In genomic region chr17:25961566-25961965, GRCm38 (mm10) we compare ENCODE assay signal across 20 mouse cellular contexts. TPM values are rescaled to one million over a fixed set of nuclear protein-coding genes. Genes with fewer than 3 reads are reported as not detected.
DNase-seq lines count a peak whose midpoint lies in the region; ATAC-seq and TF ChIP-seq lines count a peak whose summit lies in the region.
"Had no signal": no experiment of that assay in that cellular context is flagged by ENCODE, and none has a peak within 500 bp of the region (broad histone marks: within the 10 kb centered on the region; RNA-seq: fewer than 3 reads in every experiment).

No protein-coding gene starts in this region.

- ATAC-seq in intestine, embryonic 15.5 days: peak; percentile 48; the same call in 1 of the 2 replicates
- no peak for ATAC-seq in intestine, postnatal 0 days
- peak; percentile 86 for ATAC-seq in megakaryocyte-erythroid progenitor cell, adult 5-6 weeks (replicated peaks; ENCODE audit: low FRiP score, low TSS enrichment, poor library complexity, severe bottlenecking)
- ATAC-seq: forebrain, postnatal 0 days; hindbrain, embryonic 16.5 days had no signal

- H3K9ac ChIP-seq in intestine, embryonic 15.5 days: no peak overlapping the region
- H3K9ac ChIP-seq in intestine, postnatal 0 days (ENCODE audit: low read depth, low read length): no peak overlapping the region
- H3K9ac ChIP-seq: embryonic facial prominence, embryonic 15.5 days; forebrain, postnatal 0 days had no signal

- H3K4me2 ChIP-seq in intestine, embryonic 15.5 days (replicated peaks): no peak overlapping the region
- H3K4me2 ChIP-seq in intestine, postnatal 0 days (replicated peaks; ENCODE audit: low read depth): no peak overlapping the region
- H3K4me2 ChIP-seq: embryonic facial prominence, embryonic 15.5 days had no signal

- H3K4me3 ChIP-seq in intestine, embryonic 15.5 days (replicated peaks): no peak overlapping the region
- H3K4me3 ChIP-seq in intestine, postnatal 0 days (ENCODE audit: low read depth, low read length): no peak overlapping the region
- H3K4me3 ChIP-seq in bone marrow, adult 2 months (replicated peaks; ENCODE audit: control insufficient read depth, low read depth, low read length): peak overlapping the region; percentile 69
- H3K4me3 ChIP-seq: embryonic facial prominence, embryonic 15.5 days had no signal

- 92% methylated on average over 5 of the region's 5 CpGs for WGBS in intestine, embryonic 15.5 days
- 95% methylated on average over 5 of the region's 5 CpGs for WGBS in intestine, postnatal 0 days
- WGBS in bone marrow, adult 2 months: 72% methylated on average over 5 of the region's 5 CpGs

- peak; percentile 85 for TF ChIP-seq POLR2A in bone marrow, adult 2 months (IDR thresholded peaks at IDR 0.05; ENCODE audit: borderline replicate concordance, control insufficient read depth, low read depth, low read length)

- H3K4me1 ChIP-seq in intestine, embryonic 15.5 days (replicated peaks): no peaks in the 10 kb centered on the region
- no peaks in the 10 kb centered on the region for H3K4me1 ChIP-seq in intestine, postnatal 0 days (replicated peaks; ENCODE audit: control insufficient read depth, insufficient read depth, low read length)
- H3K4me1 ChIP-seq in bone marrow, adult 2 months (ENCODE audit: control insufficient read depth, insufficient read depth, low read length): no peaks in the 10 kb centered on the region; the same call in 1 of the 2 replicates
- H3K4me1 ChIP-seq: embryonic facial prominence, embryonic 15.5 days had no signal

- no peak for TF ChIP-seq CTCF in intestine, postnatal 0 days (IDR thresholded peaks at IDR 0.05; ENCODE audit: low read depth)
- TF ChIP-seq CTCF in bone marrow, adult 2 months (IDR thresholded peaks at IDR 0.05; ENCODE audit: control insufficient read depth, insufficient read depth, low read length): no peak

- H3K9me3 ChIP-seq in intestine, embryonic 15.5 days: no peaks in the 10 kb centered on the region
- H3K9me3 ChIP-seq in intestine, postnatal 0 days (ENCODE audit: control insufficient read depth): no peaks in the 10 kb centered on the region
- H3K9me3 ChIP-seq: embryonic facial prominence, embryonic 15.5 days had no signal

- DNase-seq in liver: peak; percentile 90
- no peak for DNase-seq in right cerebral cortex, postnatal 25 days
- no peak for DNase-seq in adrenal gland, adult 18-20 months (ENCODE audit: low spot score in 2 of 2)
- no peak for DNase-seq in ovary, postnatal 36 days (ENCODE audit: low spot score)
- DNase-seq: adrenal gland, postnatal 36 days; cerebellum, adult 11-12 months; forebrain, postnatal 0 days; gastrocnemius, postnatal 14 days; lung, postnatal 36 days; thymus, adult 18-20 months had no signal

- H3K36me3 ChIP-seq in intestine, embryonic 15.5 days: peaks cover 19% of the 10 kb centered on the region
- peaks cover 66% of the 10 kb centered on the region; the same call in 1 of the 2 replicates for H3K36me3 ChIP-seq in intestine, postnatal 0 days (ENCODE audit: control insufficient read depth, insufficient read depth)

- no peaks in the 10 kb centered on the region for H3K27me3 ChIP-seq in intestine, embryonic 15.5 days (replicated peaks)
- H3K27me3 ChIP-seq in intestine, postnatal 0 days (replicated peaks; ENCODE audit: control insufficient read depth, insufficient read depth, low read length): no peaks in the 10 kb centered on the region
- H3K27me3 ChIP-seq: embryonic facial prominence, embryonic 15.5 days had no signal

- no peak overlapping the region for H3K27ac ChIP-seq in intestine, embryonic 15.5 days
- H3K27ac ChIP-seq in intestine, postnatal 0 days (ENCODE audit: low read depth, low read length): no peak overlapping the region
- peak overlapping the region; percentile 84 for H3K27ac ChIP-seq in bone marrow, adult 2 months (ENCODE audit: control insufficient read depth, insufficient read depth, low read depth, low read length, poor library complexity)
- H3K27ac ChIP-seq: embryonic facial prominence, embryonic 15.5 days had no signal

RNA-seq across cellular contexts. Expression of gene A930017K11Rik, which starts 9.2 kb away (rescaled TPM):
- polyA plus RNA-seq in intestine, embryonic 15.5 days (2015; fragmentation: Nextera tagmentation; extraction: Ambion mirVana): 0.20 and 0.28 TPM in 2 replicates
- 0.05 and 0.09 TPM in 2 replicates for polyA plus RNA-seq in intestine, postnatal 0 days (2015; fragmentation: Nextera tagmentation; extraction: Ambion mirVana)
- polyA plus RNA-seq in bone marrow, adult 2 months (2011; ENCODE audit: insufficient read depth, insufficient read length, low replicate concordance, missing spikeins): not detected in 2 replicates
- total RNA-seq in megakaryocyte-erythroid progenitor cell, adult 5-6 weeks (2014; fragmentation: Nextera tagmentation): not detected in 2 replicates
- 0.05 TPM in 1 of 2 replicates, not detected in the other for total RNA-seq in megakaryocyte-erythroid progenitor cell, adult 5-6 weeks (2017)
- not detected for total RNA-seq in adrenal gland, adult 18-20 months (2021)
- total RNA-seq: adrenal gland, postnatal 36 days; gastrocnemius, postnatal 14 days; liver, adult 2 months had no signal
- polyA plus RNA-seq: heart, embryonic 16.5 days; liver, adult 2 months had no signal

RNA-seq across cellular contexts. Expression of gene Nhlrc4, which starts 16.8 kb away (rescaled TPM):
- polyA plus RNA-seq in intestine, embryonic 15.5 days (2015; fragmentation: Nextera tagmentation; extraction: Ambion mirVana): 0.10 and 0.46 TPM in 2 replicates
- polyA plus RNA-seq in intestine, postnatal 0 days (2015; fragmentation: Nextera tagmentation; extraction: Ambion mirVana): not detected in 2 replicates
- polyA plus RNA-seq in bone marrow, adult 2 months (2011; ENCODE audit: insufficient read depth, insufficient read length, low replicate concordance, missing spikeins): 3.8 and 6.8 TPM in 2 replicates
- not detected in 2 replicates for total RNA-seq in megakaryocyte-erythroid progenitor cell, adult 5-6 weeks (2014; fragmentation: Nextera tagmentation)
- not detected in 2 replicates for total RNA-seq in megakaryocyte-erythroid progenitor cell, adult 5-6 weeks (2017)
- not detected for total RNA-seq in adrenal gland, adult 18-20 months (2021)
- total RNA-seq: adrenal gland, postnatal 36 days; forebrain, postnatal 0 days; gastrocnemius, postnatal 14 days; left cerebral cortex, postnatal 14 days had no signal
- polyA plus RNA-seq: neural tube, embryonic 14.5 days had no signal

RNA-seq across cellular contexts. Expression of gene Pigq, which starts 16.8 kb away (rescaled TPM):
- 52.1 and 56.4 TPM in 2 replicates for polyA plus RNA-seq in intestine, embryonic 15.5 days (2015; fragmentation: Nextera tagmentation; extraction: Ambion mirVana)
- polyA plus RNA-seq in intestine, postnatal 0 days (2015; fragmentation: Nextera tagmentation; extraction: Ambion mirVana): 34.9 and 37.2 TPM in 2 replicates
- polyA plus RNA-seq in bone marrow, adult 2 months (2011; ENCODE audit: insufficient read depth, insufficient read length, low replicate concordance, missing spikeins): 241 and 296 TPM in 2 replicates
- 211 and 231 TPM in 2 replicates for total RNA-seq in megakaryocyte-erythroid progenitor cell, adult 5-6 weeks (2014; fragmentation: Nextera tagmentation)
- total RNA-seq in megakaryocyte-erythroid progenitor cell, adult 5-6 weeks (2017): 102 and 156 TPM in 2 replicates
- total RNA-seq in adrenal gland, adult 18-20 months (2021): 100 to 1,000 TPM; 110 to 111 TPM

RNA-seq across cellular contexts. Expression of gene Capn15, which starts 24.0 kb away (rescaled TPM):
- 18.5 and 25.1 TPM in 2 replicates for polyA plus RNA-seq in intestine, embryonic 15.5 days (2015; fragmentation: Nextera tagmentation; extraction: Ambion mirVana)
- 29.5 and 37.4 TPM in 2 replicates for polyA plus RNA-seq in intestine, postnatal 0 days (2015; fragmentation: Nextera tagmentation; extraction: Ambion mirVana)
- polyA plus RNA-seq in bone marrow, adult 2 months (2011; ENCODE audit: insufficient read depth, insufficient read length, low replicate concordance, missing spikeins): 11.7 and 18.2 TPM in 2 replicates
- total RNA-seq in megakaryocyte-erythroid progenitor cell, adult 5-6 weeks (2014; fragmentation: Nextera tagmentation): 14.8 and 18.4 TPM in 2 replicates
- 1.7 and 3.5 TPM in 2 replicates for total RNA-seq in megakaryocyte-erythroid progenitor cell, adult 5-6 weeks (2017)
- total RNA-seq in adrenal gland, adult 18-20 months (2021): 10 to 100 TPM; 22.6 to 24.4 TPM

RNA-seq across cellular contexts. Expression of gene Rab40c, which starts 42.0 kb away (rescaled TPM):
- 21.4 and 24.9 TPM in 2 replicates for polyA plus RNA-seq in intestine, embryonic 15.5 days (2015; fragmentation: Nextera tagmentation; extraction: Ambion mirVana)
- 15.8 and 16.9 TPM in 2 replicates for polyA plus RNA-seq in intestine, postnatal 0 days (2015; fragmentation: Nextera tagmentation; extraction: Ambion mirVana)
- 5.0 and 6.9 TPM in 2 replicates for polyA plus RNA-seq in bone marrow, adult 2 months (2011; ENCODE audit: insufficient read depth, insufficient read length, low replicate concordance, missing spikeins)
- 2.4 and 8.9 TPM in 2 replicates for total RNA-seq in megakaryocyte-erythroid progenitor cell, adult 5-6 weeks (2014; fragmentation: Nextera tagmentation)
- 7.9 and 30.2 TPM in 2 replicates for total RNA-seq in megakaryocyte-erythroid progenitor cell, adult 5-6 weeks (2017)
- total RNA-seq in adrenal gland, adult 18-20 months (2021): 10 to 100 TPM; 20.6 to 32.6 TPM
